Mouse (Mus musculus): Measurements from ENCODE around the gene Gna14.

Gna14 gene

GRCm38 (mm10) chr19:16557971-16558370 lies 122.4 kb downstream of the Gna14 start:
- Histone ChIP-seq H3K4me1 (replicated peaks; ENCODE audit: low read depth, low read length) (peaks cover 15% of the 10 kb centered on the region; the same call in 1 of the 2 replicates), H3K4me3 (replicated peaks; ENCODE audit: low read length) (no peak overlapping the region), H3K36me3 (ENCODE audit: insufficient read depth, low read length) (no peaks in the 10 kb centered on the region), H3K9me3 (ENCODE audit: low read length) (no peaks in the 10 kb centered on the region), H3K27me3 (ENCODE audit: insufficient read depth, low read length) (no peaks in the 10 kb centered on the region)
- peak; percentile 75 for TF ChIP-seq CTCF (conservative IDR thresholded peaks at IDR 0.05; ENCODE audit: low read length)
- TF ChIP-seq NANOG (IDR thresholded peaks at IDR 0.05; ENCODE audit: borderline replicate concordance, low read length), result no peak

DNA sequence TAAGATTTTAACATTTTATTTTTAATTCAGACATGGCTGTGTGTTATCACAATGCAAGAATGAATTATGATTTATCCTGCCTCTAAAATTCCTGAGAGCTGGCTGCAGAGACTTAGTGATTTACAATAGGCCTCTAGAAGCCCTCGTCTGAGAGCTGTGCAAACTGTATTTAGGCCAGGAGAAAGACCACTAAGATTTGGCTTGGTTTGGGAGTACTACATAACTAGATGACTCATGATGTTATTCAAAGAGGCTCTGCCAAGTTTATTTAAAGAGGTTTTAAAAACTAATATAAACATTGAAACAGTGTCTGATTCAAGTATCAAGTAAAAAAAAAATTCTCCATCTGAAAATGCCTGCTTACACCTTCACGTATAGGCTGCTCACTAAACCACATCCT lies 123.0 kb downstream of the Gna14 start:
- TF ChIP-seq POU5F1 (IDR thresholded peaks at IDR 0.05; ENCODE audit: borderline replicate concordance, low read length) (no peak), NANOG (IDR thresholded peaks at IDR 0.05; ENCODE audit: borderline replicate concordance, low read length) (no peak), CTCF (conservative IDR thresholded peaks at IDR 0.05; ENCODE audit: low read length) (no peak)

GRCm38 (mm10) chr19:16559243-16559896 lies 123.8 kb downstream of the Gna14 start:
- H3K36me3 ChIP-seq (ENCODE audit: insufficient read depth, low read length), result no peaks in the 10 kb centered on the region
- TF ChIP-seq NANOG (IDR thresholded peaks at IDR 0.05; ENCODE audit: borderline replicate concordance, low read length), result no peak
- TF ChIP-seq POU5F1 (IDR thresholded peaks at IDR 0.05; ENCODE audit: borderline replicate concordance, low read length), result no peak
- TF ChIP-seq CTCF (conservative IDR thresholded peaks at IDR 0.05; ENCODE audit: low read length), result no peak
- H3K27me3 ChIP-seq (ENCODE audit: insufficient read depth, low read length), result no peaks in the 10 kb centered on the region
- H3K4me1 ChIP-seq (replicated peaks; ENCODE audit: low read depth, low read length), result peaks cover 18% of the 10 kb centered on the region; the same call in 1 of the 2 replicates
- H3K4me3 ChIP-seq (replicated peaks; ENCODE audit: low read length), result no peak overlapping the region
- no peaks in the 10 kb centered on the region for H3K9me3 ChIP-seq (ENCODE audit: low read length)

More for the DNA sequence above, 123.0 kb downstream of the Gna14 start:
- peaks cover 18% of the 10 kb centered on the region; the same call in 1 of the 2 replicates for H3K4me1 ChIP-seq (replicated peaks; ENCODE audit: low read depth, low read length)
- H3K27me3 ChIP-seq (ENCODE audit: insufficient read depth, low read length), result no peaks in the 10 kb centered on the region
- no peak overlapping the region for H3K4me3 ChIP-seq (replicated peaks; ENCODE audit: low read length)
- H3K36me3 ChIP-seq (ENCODE audit: insufficient read depth, low read length), result no peaks in the 10 kb centered on the region
- no peaks in the 10 kb centered on the region for H3K9me3 ChIP-seq (ENCODE audit: low read length)

DNA sequence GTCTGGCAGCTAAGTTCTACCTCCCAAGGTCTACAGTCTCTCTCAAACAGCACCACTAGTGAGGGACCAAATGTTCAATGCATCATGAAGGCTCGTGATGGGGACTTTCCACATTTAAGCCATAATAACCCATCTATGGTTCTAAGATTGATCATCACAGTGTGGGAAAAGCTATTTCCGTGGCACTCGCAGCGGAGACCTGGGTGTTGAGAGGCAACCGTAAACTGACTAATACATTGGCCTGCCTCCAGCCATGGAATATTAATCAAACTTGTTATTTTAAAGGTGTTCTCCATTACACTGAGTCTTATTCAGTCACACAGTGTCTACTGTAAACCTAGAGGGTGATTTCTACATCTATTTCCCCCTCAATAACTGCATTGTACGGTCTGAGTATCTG lies 127.1 kb downstream of the Gna14 start:
- H3K9me3 ChIP-seq (ENCODE audit: low read length), result no peaks in the 10 kb centered on the region
- H3K27me3 ChIP-seq (ENCODE audit: insufficient read depth, low read length), result no peaks in the 10 kb centered on the region
- H3K36me3 ChIP-seq (ENCODE audit: insufficient read depth, low read length), result no peaks in the 10 kb centered on the region
- H3K4me3 ChIP-seq (replicated peaks; ENCODE audit: low read length), result no peak overlapping the region
- H3K4me1 ChIP-seq (replicated peaks; ENCODE audit: low read depth, low read length), result peaks cover 13% of the 10 kb centered on the region; the same call in 1 of the 2 replicates
- TF ChIP-seq NANOG (IDR thresholded peaks at IDR 0.05; ENCODE audit: borderline replicate concordance, low read length) (no peak), CTCF (conservative IDR thresholded peaks at IDR 0.05; ENCODE audit: low read length) (no peak), POU5F1 (IDR thresholded peaks at IDR 0.05; ENCODE audit: borderline replicate concordance, low read length) (no peak)

GRCm38 (mm10) chr19:16576790-16577189 lies 141.2 kb downstream of the Gna14 start:
- no peak overlapping the region for H3K4me3 ChIP-seq (replicated peaks; ENCODE audit: low read length)
- TF ChIP-seq POU5F1 (IDR thresholded peaks at IDR 0.05; ENCODE audit: borderline replicate concordance, low read length) (no peak), NANOG (IDR thresholded peaks at IDR 0.05; ENCODE audit: borderline replicate concordance, low read length) (no peak), CTCF (conservative IDR thresholded peaks at IDR 0.05; ENCODE audit: low read length) (no peak)
- no peaks in the 10 kb centered on the region for H3K9me3 ChIP-seq (ENCODE audit: low read length)
- H3K27me3 ChIP-seq (ENCODE audit: insufficient read depth, low read length), result peaks cover 6% of the 10 kb centered on the region; the same call in 1 of the 2 replicates
- H3K4me1 ChIP-seq (replicated peaks; ENCODE audit: low read depth, low read length), result peaks cover 5% of the 10 kb centered on the region
- H3K36me3 ChIP-seq (ENCODE audit: insufficient read depth, low read length), result no peaks in the 10 kb centered on the region

DNA sequence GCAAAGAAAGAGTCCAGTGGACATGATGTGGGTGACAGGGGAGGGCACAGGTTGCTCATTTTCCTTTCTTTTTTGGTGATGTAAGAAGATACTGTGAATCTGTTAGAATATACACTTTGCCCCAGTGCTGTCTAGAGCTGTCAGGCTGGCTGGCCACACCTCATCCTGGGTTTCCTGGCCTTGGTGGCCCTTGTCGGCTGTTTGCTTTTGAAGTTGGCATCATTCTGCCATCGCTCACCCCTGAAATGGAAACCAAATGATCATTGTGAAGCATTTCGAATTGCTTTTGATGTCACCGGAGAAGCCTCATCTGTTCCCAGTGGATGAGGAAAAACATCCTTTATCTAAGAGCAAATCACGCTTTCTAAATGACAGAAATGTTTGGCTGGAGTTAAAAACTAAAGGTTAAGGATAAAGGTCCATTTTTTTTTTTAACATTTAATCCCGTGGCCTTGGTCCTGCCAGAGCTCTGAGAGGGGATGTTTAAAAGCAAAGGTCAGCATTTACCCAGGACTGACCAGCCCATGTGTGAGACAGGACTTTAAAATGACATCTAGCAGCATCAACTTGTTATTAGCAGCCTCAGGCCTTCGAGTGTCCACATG lies 144.2 kb downstream of the Gna14 start:
- H3K27me3 ChIP-seq (ENCODE audit: insufficient read depth, low read length), result 0 out of 2 replicates have a peak, but pooled peaks cover 8% of the 10 kb centered on the region
- no peaks in the 10 kb centered on the region for H3K9me3 ChIP-seq (ENCODE audit: low read length)
- H3K4me3 ChIP-seq (replicated peaks; ENCODE audit: low read length), result no peak overlapping the region
- TF ChIP-seq CTCF (conservative IDR thresholded peaks at IDR 0.05; ENCODE audit: low read length) (no peak), POU5F1 (IDR thresholded peaks at IDR 0.05; ENCODE audit: borderline replicate concordance, low read length) (no peak), NANOG (IDR thresholded peaks at IDR 0.05; ENCODE audit: borderline replicate concordance, low read length) (no peak)
- H3K36me3 ChIP-seq (ENCODE audit: insufficient read depth, low read length), result no peaks in the 10 kb centered on the region
- peaks cover 5% of the 10 kb centered on the region for H3K4me1 ChIP-seq (replicated peaks; ENCODE audit: low read depth, low read length)

GRCm38 (mm10) chr19:16580501-16580900 lies 144.9 kb downstream of the Gna14 start:
- Histone ChIP-seq H3K36me3 (ENCODE audit: insufficient read depth, low read length) (no peaks in the 10 kb centered on the region), H3K4me1 (replicated peaks; ENCODE audit: low read depth, low read length) (peaks cover 5% of the 10 kb centered on the region), H3K9me3 (ENCODE audit: low read length) (no peaks in the 10 kb centered on the region), H3K27me3 (ENCODE audit: insufficient read depth, low read length) (peaks cover 12% of the 10 kb centered on the region; the same call in 1 of the 2 replicates), H3K4me3 (replicated peaks; ENCODE audit: low read length) (no peak overlapping the region)
- TF ChIP-seq CTCF (conservative IDR thresholded peaks at IDR 0.05; ENCODE audit: low read length) (no peak), NANOG (IDR thresholded peaks at IDR 0.05; ENCODE audit: borderline replicate concordance, low read length) (no peak), POU5F1 (IDR thresholded peaks at IDR 0.05; ENCODE audit: borderline replicate concordance, low read length) (no peak)

DNA sequence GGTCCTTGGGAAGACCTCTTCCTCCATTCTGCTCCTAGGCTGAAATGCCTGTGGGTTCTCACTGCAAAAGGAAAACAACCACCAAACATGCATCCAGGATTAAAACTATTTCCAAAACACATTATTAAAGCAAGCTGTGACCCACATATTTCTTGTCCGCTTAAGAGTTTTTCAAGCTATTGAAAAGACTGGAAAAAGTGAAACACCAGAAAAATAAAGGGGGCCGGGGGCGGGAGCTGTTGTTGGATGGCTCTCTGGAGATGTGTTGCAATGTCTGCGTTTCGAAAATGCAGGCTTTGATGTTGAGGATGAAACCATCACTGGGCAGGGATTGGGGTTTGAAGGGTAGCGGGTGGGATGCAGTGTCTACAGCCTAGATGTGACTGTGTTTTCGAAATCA lies 149.0 kb downstream of the Gna14 start:
- Histone ChIP-seq H3K36me3 (ENCODE audit: insufficient read depth, low read length) (no peaks in the 10 kb centered on the region), H3K4me1 (replicated peaks; ENCODE audit: low read depth, low read length) (0 out of 2 replicates have a peak, but pooled peaks cover 3% of the 10 kb centered on the region), H3K4me3 (replicated peaks; ENCODE audit: low read length) (no peak overlapping the region), H3K27me3 (ENCODE audit: insufficient read depth, low read length) (peaks cover 12% of the 10 kb centered on the region; the same call in 1 of the 2 replicates), H3K9me3 (ENCODE audit: low read length) (no peaks in the 10 kb centered on the region)
- TF ChIP-seq CTCF (conservative IDR thresholded peaks at IDR 0.05; ENCODE audit: low read length), result no peak
